Mouse (Mus musculus): ENCODE measurements around the gene Ppih.
"Not testable (repeated sequence)": the region's sequence is repeated elsewhere in the genome, so short reads cannot be mapped to it uniquely, and the experiment has no call there.

Gene Ppih

GRCm38 (mm10) chr4:119291921-119292320 lies 28.4 kb downstream of the Ppih start:
- DNase-seq (ENCODE audit: low spot score in 2 of 2): no peak

- DNase-seq (ENCODE audit: low spot score in 2 of 2): no peak
Observed at GRCm38 (mm10) chr4:119285336-119285735, 35.0 kb downstream of the Ppih start.

- DNase-seq (ENCODE audit: low spot score in 2 of 2): no peak
Observed at GRCm38 (mm10) chr4:119284861-119285260, 35.5 kb downstream of the Ppih start.

- not testable (repeated sequence) for DNase-seq (ENCODE audit: low spot score in 2 of 2)
Observed at GRCm38 (mm10) chr4:119278784-119279183, 41.6 kb downstream of the Ppih start.

GRCm38 (mm10) chr4:119275726-119276125 lies 44.6 kb downstream of the Ppih start:
- no peak for DNase-seq (ENCODE audit: low spot score in 2 of 2)

GRCm38 (mm10) chr4:119275226-119275625 lies 45.1 kb downstream of the Ppih start:
- no peak for DNase-seq (ENCODE audit: low spot score in 2 of 2)

GRCm38 (mm10) chr4:119274627-119275026 lies 45.7 kb downstream of the Ppih start:
- no peak for DNase-seq (ENCODE audit: low spot score in 2 of 2)

GRCm38 (mm10) chr4:119266606-119267005 lies 53.7 kb downstream of the Ppih start:
- no peak for DNase-seq (ENCODE audit: low spot score in 2 of 2)

- DNase-seq (ENCODE audit: low spot score in 2 of 2): no peak
Observed at GRCm38 (mm10) chr4:119263459-119263858, 56.9 kb downstream of the Ppih start.

- no peak for DNase-seq (ENCODE audit: low spot score in 2 of 2)
Observed at GRCm38 (mm10) chr4:119262483-119262882, 57.9 kb downstream of the Ppih start.

- DNase-seq (ENCODE audit: low spot score in 2 of 2): no peak
Observed at GRCm38 (mm10) chr4:119261087-119261713, 59.1 kb downstream of the Ppih start.

GRCm38 (mm10) chr4:119259344-119260254 lies 60.7 kb downstream of the Ppih start:
- no peak for DNase-seq (ENCODE audit: low spot score in 2 of 2)

- no peak for DNase-seq (ENCODE audit: low spot score in 2 of 2)
Observed at GRCm38 (mm10) chr4:119257083-119257482, 63.3 kb downstream of the Ppih start.

- no peak for DNase-seq (ENCODE audit: low spot score in 2 of 2)
Observed at GRCm38 (mm10) chr4:119255351-119255750, 65.0 kb downstream of the Ppih start, which contains the start of gene Cldn19. TSS of gene Cldn19 (plus strand) at chr4:119255414.

- DNase-seq (ENCODE audit: low spot score in 2 of 2): no peak
Observed at GRCm38 (mm10) chr4:119254012-119254618, 66.2 kb downstream of the Ppih start.

- no peak for DNase-seq (ENCODE audit: low spot score in 2 of 2)
Observed at GRCm38 (mm10) chr4:119252025-119252808, 68.1 kb downstream of the Ppih start.
